Mouse (Mus musculus): ENCODE data around the gene Rimbp2. TPM values are rescaled to one million over a fixed set of nuclear protein-coding genes. Genes with fewer than 3 reads are reported as not detected.

Gene Rimbp2
- polyA plus RNA-seq, 1 experiment from 2014 or later, result not detected

DNA sequence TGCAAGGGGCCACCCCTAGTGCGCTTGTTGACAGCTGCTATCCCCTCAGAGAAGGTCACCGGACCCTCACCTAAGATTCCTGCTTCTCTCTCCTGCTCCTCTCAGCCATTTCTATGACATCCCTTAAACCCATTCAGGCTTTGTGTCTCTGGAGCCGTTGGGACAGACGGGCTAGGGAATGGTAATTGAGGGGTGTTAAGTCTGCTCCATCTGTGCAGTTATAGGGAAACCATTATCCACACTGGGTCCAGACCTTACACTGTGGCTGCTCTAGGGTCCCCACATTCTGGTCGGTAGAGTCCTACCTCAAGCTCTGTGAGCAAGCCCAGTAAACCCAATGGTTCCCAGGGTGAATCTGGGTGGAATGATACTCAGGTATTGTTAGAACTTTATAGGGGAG lies 244.4 kb downstream of the Rimbp2 start:
- H3K4me3 ChIP-seq (ENCODE audit: low read depth, low read length), result no peak overlapping the region
- H3K9me3 ChIP-seq (replicated peaks; ENCODE audit: control insufficient read depth, low read length), result 0 out of 2 replicates have a peak, but pooled peaks cover 3% of the 10 kb centered on the region
- no peak overlapping the region for H3K9ac ChIP-seq (ENCODE audit: low read depth, low read length)
- H3K27me3 ChIP-seq (ENCODE audit: control insufficient read depth, insufficient read depth, low read depth, low read length), result no peaks in the 10 kb centered on the region
- H3K4me2 ChIP-seq (ENCODE audit: low read depth, low read length), result no peak overlapping the region
- no peak overlapping the region for H3K27ac ChIP-seq (ENCODE audit: low read length)
- no peaks in the 10 kb centered on the region for H3K36me3 ChIP-seq (ENCODE audit: control insufficient read depth, insufficient read depth)
- ATAC-seq (ENCODE audit: low read depth), result no peak
- no peaks in the 10 kb centered on the region for H3K4me1 ChIP-seq (ENCODE audit: control insufficient read depth, low read depth, low read length)
- WGBS (ENCODE audit: insufficient replicate concordance), result 63% methylated on average over 5 of the region's 5 CpGs

Other genes with a start within 250 kb of the Rimbp2 start
- gene Stx2, start 55.1 kb upstream of the Rimbp2 start, polyA plus RNA-seq (2015; fragmentation: Nextera tagmentation; extraction: Ambion mirVana), result 55.8 and 59.4 TPM in 2 replicates
- gene Ran, start 66.6 kb upstream of the Rimbp2 start, polyA plus RNA-seq (2015; fragmentation: Nextera tagmentation; extraction: Ambion mirVana), result 322 and 356 TPM in 2 replicates
- gene Adgrd1, start 143.3 kb upstream of the Rimbp2 start, polyA plus RNA-seq (2015; fragmentation: Nextera tagmentation; extraction: Ambion mirVana), result 0.29 and 0.40 TPM in 2 replicates

Measured in liver, embryonic 16.5 days (tissue).